Mouse (Mus musculus) hindbrain, embryonic 11.5 days (tissue): ENCODE results near the gene Grid2. TPM values are rescaled to one million over a fixed set of nuclear protein-coding genes. Genes with fewer than 3 reads are reported as not detected.

Experiments
- ATAC-seq: fragments of 200-750 bp; cut with Nextera tagmentation; 2 replicates; pipeline ENCODE4 v1.8.0; 2017; ENCODE audit warnings: mild to moderate bottlenecking, moderate TSS enrichment, moderate library complexity; ENCODE audit not compliant: low FRiP score
- DNase-seq: peaks from one replicate; pipeline ENCODE4 v3.0.0-alpha.2; 2015; ENCODE audit warnings: low spot score
- H3K27ac ChIP-seq: fragments of 300-500 bp; sonication (generic); 2 replicates; pipeline ENCODE4 v1.5.1; 2014; ENCODE audit warnings: mild to moderate bottlenecking, low read depth, low read length
- H3K27me3 ChIP-seq: fragments of 300-500 bp; sonication (generic); 2 replicates; pipeline ENCODE4 v1.6.1; 2014; ENCODE audit warnings: mild to moderate bottlenecking, low read length, moderate library complexity, mixed read lengths; ENCODE audit not compliant: control insufficient read depth, insufficient read depth
- H3K36me3 ChIP-seq: fragments of 300-500 bp; sonication (generic); 2 replicates; pipeline ENCODE4 v1.6.1; 2014; ENCODE audit warnings: mild to moderate bottlenecking, low read length, moderate library complexity, mixed read lengths; ENCODE audit not compliant: control insufficient read depth, insufficient read depth
- H3K4me1 ChIP-seq: fragments of 300-500 bp; sonication (generic); replicated peaks from 2 replicates; pipeline ENCODE4 v1.6.1; 2014; ENCODE audit warnings: low read length, mixed read lengths; ENCODE audit not compliant: control insufficient read depth, insufficient read depth
- H3K4me2 ChIP-seq: fragments of 300-500 bp; sonication (generic); replicated peaks from 2 replicates; pipeline ENCODE4 v1.6.1; 2014; ENCODE audit warnings: mild to moderate bottlenecking, low read depth, low read length
- H3K4me3 ChIP-seq: fragments of 300-500 bp; sonication (generic); 2 replicates; pipeline ENCODE4 v1.5.1; 2014; ENCODE audit warnings: low read depth, low read length
- H3K9ac ChIP-seq: fragments of 300-500 bp; sonication (generic); 2 replicates; pipeline ENCODE4 v1.6.1; 2014; ENCODE audit warnings: low read depth, low read length
- H3K9me3 ChIP-seq: fragments of 300-500 bp; sonication (generic); 2 replicates; pipeline ENCODE4 v1.6.1; 2016; ENCODE audit warnings: low read length; ENCODE audit not compliant: control insufficient read depth
- WGBS: fragments of 180-500 bp; shearing (Covaris S2); extraction: QIAGEN DNeasy Blood & Tissue Kit; methylation state at CpG from one replicate; pipeline ENCODE4 v1.1.7; 2014; 5-methylcytosine and 5-hydroxymethylcytosine counted together
- polyA plus RNA-seq: library from polyadenylated mRNA; unstranded; fragments of >200 nt; fragmentation: Nextera tagmentation; extraction: Ambion mirVana; gene quantifications from 2 replicates; pipeline ENCODE4 v1.2.1, GENCODE M21; 2014

The Grid2 gene
- polyA plus RNA-seq, 1 experiment from 2014 or later = 5.5 TPM

DNA sequence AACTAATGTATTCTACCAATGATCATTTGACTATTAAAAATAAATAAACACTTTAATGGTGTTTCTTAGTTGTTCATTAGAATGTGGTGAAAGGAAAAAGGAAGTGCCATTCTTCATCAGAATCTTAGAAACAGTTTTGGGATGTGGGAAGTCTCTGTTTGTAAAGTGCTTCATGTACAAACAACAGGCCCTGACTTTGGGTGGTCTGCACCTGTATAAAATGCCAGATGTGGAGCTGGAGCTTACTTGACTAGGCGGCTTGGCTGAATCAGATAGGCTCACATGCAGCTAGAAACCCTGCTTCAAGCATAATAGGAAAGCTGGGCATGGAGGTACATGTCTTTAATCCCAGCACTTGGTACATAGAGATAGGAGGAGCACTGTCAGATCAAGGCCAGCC lies 791.1 kb downstream of the Grid2 start:
- Histone ChIP-seq H3K9ac (no peak overlapping the region), H3K4me2 (no peak overlapping the region), H3K27ac (no peak overlapping the region), H3K9me3 (no peaks in the 10 kb centered on the region), H3K4me3 (no peak overlapping the region), H3K4me1 (no peaks in the 10 kb centered on the region), H3K36me3 (no peaks in the 10 kb centered on the region), H3K27me3 (no peaks in the 10 kb centered on the region)
- DNase-seq = no peak
- ATAC-seq = no peak
- WGBS = 79% methylated on average over 1 of the region's 1 CpGs

DNA sequence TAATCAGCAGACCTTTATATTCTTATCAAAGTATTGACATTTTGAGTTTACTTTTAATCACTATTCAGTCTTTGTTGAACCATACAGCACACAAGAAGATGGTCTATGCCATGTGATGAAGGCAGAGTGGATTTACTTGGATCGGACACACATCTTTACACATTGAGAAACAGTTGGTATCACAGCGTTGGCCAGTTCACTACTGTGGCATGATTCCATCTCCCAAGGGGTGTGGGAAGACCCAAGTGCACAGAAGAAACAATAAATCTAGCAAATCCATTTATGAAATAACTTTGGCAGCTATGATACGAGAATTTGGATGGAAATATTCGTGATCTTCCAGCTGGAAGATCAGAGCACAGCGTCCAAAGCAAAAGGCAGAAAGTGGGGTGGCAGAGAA lies 792.3 kb downstream of the Grid2 start:
- H3K27me3 ChIP-seq = no peaks in the 10 kb centered on the region
- no peak overlapping the region for H3K4me3 ChIP-seq
- no peak overlapping the region for H3K4me2 ChIP-seq
- H3K9ac ChIP-seq = no peak overlapping the region
- no peak overlapping the region for H3K27ac ChIP-seq
- H3K9me3 ChIP-seq = no peaks in the 10 kb centered on the region
- ATAC-seq (no peak), DNase-seq (no peak)
- H3K36me3 ChIP-seq = no peaks in the 10 kb centered on the region
- 87% methylated on average over 5 of the region's 5 CpGs for WGBS
- no peaks in the 10 kb centered on the region for H3K4me1 ChIP-seq

DNA sequence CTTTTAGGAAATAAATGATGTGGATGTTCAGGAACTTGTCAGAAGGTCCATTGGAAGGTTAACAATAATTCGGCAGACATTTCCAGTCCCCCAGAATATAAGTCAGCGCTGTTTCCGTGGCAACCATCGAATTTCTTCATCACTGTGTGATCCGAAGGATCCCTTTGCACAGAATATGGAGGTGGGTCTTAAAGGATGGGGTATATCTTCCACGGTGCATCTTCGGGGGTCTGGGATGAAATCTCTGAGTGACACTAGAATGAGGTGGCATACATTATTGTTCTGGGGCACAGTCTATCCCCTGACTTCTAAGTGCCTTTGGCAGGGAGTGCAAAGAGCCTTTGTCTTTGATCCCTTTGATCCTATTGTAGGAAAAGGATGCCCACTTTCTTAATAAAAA lies 808.2 kb downstream of the Grid2 start:
- DNase-seq (no peak), ATAC-seq (no peak)
- no peaks in the 10 kb centered on the region for H3K9me3 ChIP-seq
- H3K27ac ChIP-seq = no peak overlapping the region
- no peak overlapping the region for H3K9ac ChIP-seq
- no peak overlapping the region for H3K4me2 ChIP-seq
- H3K4me1 ChIP-seq = no peaks in the 10 kb centered on the region
- no peaks in the 10 kb centered on the region for H3K36me3 ChIP-seq
- H3K27me3 ChIP-seq = no peaks in the 10 kb centered on the region
- H3K4me3 ChIP-seq = no peak overlapping the region
- WGBS = 66% methylated on average over 7 of the region's 7 CpGs

DNA sequence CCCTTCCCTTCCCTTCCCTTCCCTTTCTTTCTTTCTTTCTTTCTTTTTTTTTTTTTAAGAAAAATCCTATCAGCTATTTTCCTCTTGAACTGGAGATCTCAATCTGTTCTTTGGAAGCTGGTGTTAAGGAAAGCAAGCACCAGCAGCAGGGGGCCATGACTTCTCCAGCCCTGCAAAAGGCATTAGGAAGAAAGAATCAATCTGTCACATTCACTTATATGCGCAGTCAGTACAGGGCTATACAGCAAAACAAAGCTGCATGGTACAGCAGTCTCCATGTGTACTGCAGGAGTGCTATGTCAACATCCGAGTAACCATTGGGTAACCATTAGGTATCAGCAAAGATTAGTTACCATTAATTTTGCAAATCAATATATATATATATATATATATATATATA lies 809.0 kb downstream of the Grid2 start:
- Histone ChIP-seq H3K4me2 (no peak overlapping the region), H3K27ac (no peak overlapping the region), H3K4me3 (no peak overlapping the region), H3K9me3 (no peaks in the 10 kb centered on the region), H3K36me3 (no peaks in the 10 kb centered on the region), H3K4me1 (no peaks in the 10 kb centered on the region), H3K9ac (no peak overlapping the region), H3K27me3 (no peaks in the 10 kb centered on the region)
- DNase-seq (no peak), ATAC-seq (no peak)
- 59% methylated on average over 2 of the region's 2 CpGs for WGBS

DNA sequence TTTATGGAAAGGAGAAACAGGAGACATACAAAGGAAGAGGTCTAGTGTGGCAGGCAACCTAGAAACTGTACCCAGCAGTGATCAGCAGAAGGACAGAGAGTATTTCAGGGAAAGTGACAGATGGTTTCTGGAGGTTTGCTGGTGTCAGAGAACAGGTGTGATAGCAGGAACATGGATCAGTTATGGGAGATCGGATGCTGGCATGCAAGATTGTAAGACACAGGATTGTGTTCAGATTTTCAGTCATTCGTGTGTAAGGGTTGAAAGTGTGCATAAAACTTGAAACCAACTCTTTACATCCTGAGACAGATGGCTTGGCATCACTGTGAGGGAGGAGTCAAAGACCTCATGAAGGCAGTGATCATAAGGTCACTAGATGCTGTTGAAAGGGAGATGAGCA lies 817.7 kb downstream of the Grid2 start:
- no peaks in the 10 kb centered on the region for H3K9me3 ChIP-seq
- H3K4me3 ChIP-seq = no peak overlapping the region
- ATAC-seq (no peak), DNase-seq (no peak)
- H3K27ac ChIP-seq = no peak overlapping the region
- 78% methylated on average over 2 of the region's 2 CpGs for WGBS
- H3K36me3 ChIP-seq = no peaks in the 10 kb centered on the region
- no peaks in the 10 kb centered on the region for H3K27me3 ChIP-seq
- no peak overlapping the region for H3K4me2 ChIP-seq
- H3K9ac ChIP-seq = no peak overlapping the region
- no peaks in the 10 kb centered on the region for H3K4me1 ChIP-seq

DNA sequence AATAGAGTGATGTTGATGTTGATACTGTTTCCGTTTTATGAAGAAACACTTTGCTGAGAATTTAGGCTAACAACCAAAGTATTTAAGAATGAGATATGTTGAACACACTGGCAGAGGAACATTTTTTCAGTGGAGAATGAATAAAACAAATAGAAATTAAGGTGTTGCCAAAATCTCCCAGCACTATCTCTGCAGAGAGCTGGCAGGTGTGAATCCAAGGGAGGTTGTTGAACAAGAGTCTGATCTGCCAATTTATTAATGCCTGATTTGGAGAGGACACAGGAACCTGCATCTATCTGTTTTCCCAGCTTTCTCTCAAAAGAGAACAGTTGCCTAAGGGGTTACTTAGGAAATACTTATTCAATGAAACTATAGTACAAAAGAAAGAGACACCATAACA lies 822.2 kb downstream of the Grid2 start:
- ATAC-seq = no peak
- no peak for DNase-seq
- 90% methylated on average over 1 of the region's 1 CpGs for WGBS
- Histone ChIP-seq H3K4me1 (no peaks in the 10 kb centered on the region), H3K9me3 (no peaks in the 10 kb centered on the region), H3K27me3 (no peaks in the 10 kb centered on the region), H3K4me2 (no peak overlapping the region), H3K27ac (no peak overlapping the region), H3K9ac (no peak overlapping the region), H3K4me3 (no peak overlapping the region), H3K36me3 (no peaks in the 10 kb centered on the region)

DNA sequence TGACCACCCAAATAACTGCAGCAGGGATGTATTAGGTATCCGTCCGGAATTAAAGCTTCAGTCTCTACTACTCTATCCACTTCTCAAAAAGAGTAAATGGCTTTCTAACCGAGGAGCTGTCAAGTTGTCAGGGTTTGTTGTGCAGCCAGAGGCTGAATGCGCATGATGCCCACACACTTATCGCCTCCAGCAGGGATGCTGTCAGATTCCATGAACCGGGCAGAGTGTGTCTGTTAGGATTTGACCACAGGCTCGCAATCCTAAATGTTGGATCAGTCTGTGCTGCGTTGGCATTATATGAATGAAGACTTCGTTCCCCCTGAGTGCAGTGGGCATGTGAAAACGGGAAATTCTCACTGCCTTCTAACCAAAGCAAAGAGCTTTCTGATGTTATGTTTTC lies 843.0 kb downstream of the Grid2 start:
- ATAC-seq = no peak

DNA sequence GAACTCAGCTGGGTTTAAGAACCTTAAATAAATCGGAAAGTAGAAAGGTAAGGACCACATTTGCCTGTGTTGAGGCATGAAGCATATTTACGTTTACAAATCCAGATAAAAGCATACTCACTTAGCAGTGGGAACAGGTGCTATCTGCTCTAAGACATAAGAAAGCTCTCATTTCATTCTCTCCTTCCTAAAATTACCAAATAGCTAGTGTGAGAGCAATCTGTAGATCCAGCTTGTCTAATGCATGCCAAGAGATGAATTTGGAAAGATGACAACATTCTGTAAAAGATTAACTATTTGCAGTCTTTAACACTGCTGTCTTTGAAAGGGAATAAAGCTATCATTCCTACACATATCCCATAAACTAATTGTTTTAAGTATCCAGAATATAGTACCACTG lies 858.9 kb downstream of the Grid2 start:
- Histone ChIP-seq H3K27me3 (no peaks in the 10 kb centered on the region), H3K9me3 (no peaks in the 10 kb centered on the region), H3K27ac (no peak overlapping the region), H3K4me1 (no peaks in the 10 kb centered on the region), H3K4me3 (no peak overlapping the region), H3K9ac (no peak overlapping the region), H3K4me2 (no peak overlapping the region), H3K36me3 (no peaks in the 10 kb centered on the region)
- ATAC-seq (no peak), DNase-seq (no peak)
- 89% methylated on average over 2 of the region's 2 CpGs for WGBS

More for the DNA sequence above, 843.0 kb downstream of the Grid2 start:
- Histone ChIP-seq H3K4me1 (no peaks in the 10 kb centered on the region), H3K4me3 (no peak overlapping the region), H3K27ac (no peak overlapping the region), H3K9me3 (no peaks in the 10 kb centered on the region), H3K27me3 (no peaks in the 10 kb centered on the region), H3K9ac (no peak overlapping the region), H3K36me3 (no peaks in the 10 kb centered on the region), H3K4me2 (no peak overlapping the region)
- no peak for DNase-seq
- WGBS = 71% methylated on average over 10 of the region's 10 CpGs

DNA sequence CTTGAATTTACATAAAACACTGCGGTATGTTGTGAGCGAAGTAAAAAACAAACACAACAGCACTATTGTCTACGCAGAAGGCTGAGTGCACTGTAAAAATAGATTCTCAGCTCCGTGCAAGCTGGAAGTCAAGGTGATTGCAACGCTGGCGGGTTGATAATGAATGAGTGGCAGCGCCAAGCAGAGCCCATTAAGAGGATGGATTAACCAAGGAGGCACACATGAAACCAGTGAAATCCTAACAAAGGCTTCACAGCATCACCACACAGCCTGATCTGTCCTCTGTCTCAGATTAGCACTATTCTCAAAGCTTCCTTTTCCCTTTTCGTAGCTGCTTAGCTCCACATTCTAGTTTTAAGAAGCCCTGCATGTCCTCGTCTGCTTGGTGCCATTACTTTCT lies 880.6 kb downstream of the Grid2 start:
- Histone ChIP-seq H3K4me3 (no peak overlapping the region), H3K27me3 (no peaks in the 10 kb centered on the region), H3K9me3 (no peaks in the 10 kb centered on the region), H3K4me1 (no peaks in the 10 kb centered on the region), H3K27ac (no peak overlapping the region), H3K9ac (no peak overlapping the region), H3K4me2 (no peak overlapping the region), H3K36me3 (no peaks in the 10 kb centered on the region)
- ATAC-seq (no peak), DNase-seq (no peak)
- 78% methylated on average over 9 of the region's 9 CpGs for WGBS
